Mouse (Mus musculus): ENCODE data around the gene BC030867. TPM values are rescaled to one million over a fixed set of nuclear protein-coding genes. Genes with fewer than 3 reads are reported as not detected.

BC030867 gene
- polyA plus RNA-seq, 1 experiment = 12.0 TPM

DNA sequence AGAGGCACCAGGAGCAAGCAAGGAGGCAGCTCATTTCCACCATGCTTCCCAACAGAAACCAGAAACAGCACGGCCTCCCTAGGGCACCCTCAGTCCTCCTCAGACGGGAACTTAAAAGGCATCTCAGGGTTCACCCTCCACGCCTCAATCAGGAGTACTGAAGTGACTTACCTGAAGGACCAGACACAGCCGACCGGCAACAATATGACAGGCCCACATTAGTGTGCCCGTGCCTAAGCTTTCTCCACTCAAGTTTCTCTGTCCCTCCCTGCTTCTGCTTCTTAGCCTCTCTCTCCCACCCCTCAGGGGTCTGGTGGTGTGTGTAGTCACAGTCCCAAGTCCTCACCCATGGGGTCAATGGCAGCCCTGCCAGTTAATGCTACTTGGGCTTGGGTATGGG is 63.9 kb downstream of the BC030867 start:
- Histone ChIP-seq H3K36me3 (ENCODE audit: control insufficient read depth, insufficient read depth) (peaks cover 74% of the 10 kb centered on the region), H3K79me2 (ENCODE audit: control insufficient read depth, insufficient read depth) (peaks cover 38% of the 10 kb centered on the region), H3K27me3 (ENCODE audit: control insufficient read depth, insufficient read depth, insufficient read length) (no peaks in the 10 kb centered on the region), H3ac (ENCODE audit: control insufficient read depth, insufficient read length, low read depth) (no peak overlapping the region), H3K4me3 (ENCODE audit: insufficient read depth, poor library complexity, severe bottlenecking) (no peak overlapping the region), H3K79me3 (ENCODE audit: low read depth) (peaks cover 19% of the 10 kb centered on the region)
- TF ChIP-seq USF1 (IDR thresholded peaks at IDR 0.05; ENCODE audit: low read depth) = no peak
- TF ChIP-seq FOSL1 (IDR thresholded peaks at IDR 0.05; ENCODE audit: insufficient read depth, low read length, poor library complexity, severe bottlenecking) = no peak
- no peak for TF ChIP-seq CEBPB (IDR thresholded peaks at IDR 0.05; ENCODE audit: low read depth)
- TF ChIP-seq CTCF (IDR thresholded peaks at IDR 0.05; ENCODE audit: control insufficient read depth, insufficient read depth, insufficient read length) = no peak
- TF ChIP-seq MAX (IDR thresholded peaks at IDR 0.05) = no peak
- TF ChIP-seq MYOD1 (IDR thresholded peaks at IDR 0.05; ENCODE audit: control insufficient read depth, insufficient read length, low read depth) = no peak
- TF ChIP-seq MYOG (IDR thresholded peaks at IDR 0.05; ENCODE audit: control insufficient read depth, extremely low read depth, insufficient read length) = no peak

DNA sequence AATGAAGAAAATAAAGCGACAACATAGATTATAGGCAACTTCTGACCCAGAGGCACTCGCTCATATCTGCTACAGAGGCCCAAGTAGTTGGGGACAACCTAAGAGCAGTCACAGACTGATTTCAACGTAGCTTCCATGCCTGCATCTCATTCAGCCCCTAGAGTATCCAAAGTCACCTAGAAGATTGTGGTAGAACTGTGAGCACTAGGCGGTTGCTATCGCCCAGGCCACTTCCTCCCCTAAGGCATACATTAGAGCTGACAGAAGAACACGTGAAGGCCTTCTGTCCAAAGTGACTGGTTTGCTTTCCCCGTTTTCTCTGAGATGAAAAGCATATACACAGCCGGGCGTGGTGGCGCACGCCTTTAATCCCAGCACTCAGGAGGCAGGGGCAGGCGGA is 65.6 kb downstream of the BC030867 start:
- Histone ChIP-seq H3ac (ENCODE audit: control insufficient read depth, insufficient read length, low read depth) (no peak overlapping the region), H3K79me3 (ENCODE audit: low read depth) (peaks cover 24% of the 10 kb centered on the region), H3K79me2 (ENCODE audit: control insufficient read depth, insufficient read depth) (peaks cover 52% of the 10 kb centered on the region), H3K4me3 (ENCODE audit: insufficient read depth, poor library complexity, severe bottlenecking) (no peak overlapping the region), H3K36me3 (ENCODE audit: control insufficient read depth, insufficient read depth) (peaks cover 63% of the 10 kb centered on the region), H3K27me3 (ENCODE audit: control insufficient read depth, insufficient read depth, insufficient read length) (no peaks in the 10 kb centered on the region)
- TF ChIP-seq MYOD1 (IDR thresholded peaks at IDR 0.05; ENCODE audit: control insufficient read depth, insufficient read length, low read depth) (no peak), USF1 (IDR thresholded peaks at IDR 0.05; ENCODE audit: low read depth) (no peak), CEBPB (IDR thresholded peaks at IDR 0.05; ENCODE audit: low read depth) (no peak), CTCF (IDR thresholded peaks at IDR 0.05; ENCODE audit: control insufficient read depth, insufficient read depth, insufficient read length) (no peak), MYOG (IDR thresholded peaks at IDR 0.05; ENCODE audit: control insufficient read depth, extremely low read depth, insufficient read length) (no peak), MAX (IDR thresholded peaks at IDR 0.05) (no peak), FOSL1 (IDR thresholded peaks at IDR 0.05; ENCODE audit: insufficient read depth, low read length, poor library complexity, severe bottlenecking) (no peak)

Small RNAs within 50 kb of the gene (microRNA-seq; reads per million reads assigned to microRNA genes)
- gene Mir8101 (ENCODE audit: borderline microRNAs expressed) = 0.64 reads per million, percentile 13 among the genes with 10 or more reads in this experiment

Other genes starting within 250 kb of the BC030867 start
- gene Mpp3, start 220.4 kb upstream of the BC030867 start, polyA plus RNA-seq (2012; fragmentation: generic; extraction: Trizol) = 0.14 TPM
- gene Cd300lg, start 207.4 kb upstream of the BC030867 start, polyA plus RNA-seq (2012; fragmentation: generic; extraction: Trizol) = not detected
- 1.7 TPM for gene Mpp2, start 160.4 kb upstream of the BC030867 start, polyA plus RNA-seq (2012; fragmentation: generic; extraction: Trizol)
- not detected for gene Ppy, start 147.6 kb upstream of the BC030867 start, polyA plus RNA-seq (2012; fragmentation: generic; extraction: Trizol)
- not detected for gene Pyy, start 141.1 kb upstream of the BC030867 start, polyA plus RNA-seq (2012; fragmentation: generic; extraction: Trizol)
- gene Nags, start 103.4 kb upstream of the BC030867 start, polyA plus RNA-seq (2012; fragmentation: generic; extraction: Trizol) = not detected
- gene Tmem101, start 92.5 kb upstream of the BC030867 start, polyA plus RNA-seq (2012; fragmentation: generic; extraction: Trizol) = 25.1 TPM
- 43.0 TPM for gene Lsm12, start 63.6 kb upstream of the BC030867 start, polyA plus RNA-seq (2012; fragmentation: generic; extraction: Trizol)
- gene G6pc3, start 59.3 kb upstream of the BC030867 start, polyA plus RNA-seq (2012; fragmentation: generic; extraction: Trizol) = 40.4 TPM
- 74.9 TPM for gene Hdac5, start 18.7 kb upstream of the BC030867 start, polyA plus RNA-seq (2012; fragmentation: generic; extraction: Trizol)
- gene Asb16, start 19.9 kb downstream of the BC030867 start, polyA plus RNA-seq (2012; fragmentation: generic; extraction: Trizol) = not detected
- 25.2 TPM for gene Tmub2, start 36.0 kb downstream of the BC030867 start, polyA plus RNA-seq (2012; fragmentation: generic; extraction: Trizol)
- 33.9 TPM for gene Atxn7l3, start 47.7 kb downstream of the BC030867 start, polyA plus RNA-seq (2012; fragmentation: generic; extraction: Trizol)
- gene Ubtf, start 70.9 kb downstream of the BC030867 start, polyA plus RNA-seq (2012; fragmentation: generic; extraction: Trizol) = 70.2 TPM
- gene Slc4a1, start 117.3 kb downstream of the BC030867 start, polyA plus RNA-seq (2012; fragmentation: generic; extraction: Trizol) = not detected
- 2.2 TPM for gene Rundc3a, start 144.5 kb downstream of the BC030867 start, polyA plus RNA-seq (2012; fragmentation: generic; extraction: Trizol)
- gene Slc25a39, start 159.1 kb downstream of the BC030867 start, polyA plus RNA-seq (2012; fragmentation: generic; extraction: Trizol) = 174 TPM
- gene Grn, start 181.4 kb downstream of the BC030867 start, polyA plus RNA-seq (2012; fragmentation: generic; extraction: Trizol) = 79.1 TPM
- 6.3 TPM for gene Fam171a2, start 198.8 kb downstream of the BC030867 start, polyA plus RNA-seq (2012; fragmentation: generic; extraction: Trizol)
- 1.3 TPM for gene Itga2b, start 221.2 kb downstream of the BC030867 start, polyA plus RNA-seq (2012; fragmentation: generic; extraction: Trizol)

All from C2C12 (cell line).